Mouse (Mus musculus) kidney, embryonic 16.5 days (tissue): ENCODE data around the gene Gpr61. TPM values are rescaled to one million over a fixed set of nuclear protein-coding genes. Genes with fewer than 3 reads are reported as not detected.

Source experiments
- ATAC-seq: fragments of 200-750 bp; cut with Nextera tagmentation; 2 replicates; pipeline ENCODE4 v1.8.0; 2017; ENCODE audit warnings: moderate TSS enrichment; ENCODE audit not compliant: low FRiP score, low TSS enrichment
- H3K27ac ChIP-seq: fragments of 300-500 bp; sonication (generic); 2 replicates; pipeline ENCODE4 v1.5.1; 2014; ENCODE audit warnings: low read length
- H3K27me3 ChIP-seq: fragments of 300-500 bp; sonication (generic); 2 replicates; pipeline ENCODE4 v1.6.1; 2014; ENCODE audit warnings: low read length, control low read depth, mixed read lengths; ENCODE audit not compliant: insufficient read depth
- H3K36me3 ChIP-seq: fragments of 300-500 bp; sonication (generic); 2 replicates; pipeline ENCODE4 v1.6.1; 2014; ENCODE audit warnings: low read length, control low read depth, mixed read lengths; ENCODE audit not compliant: insufficient read depth
- H3K4me1 ChIP-seq: fragments of 300-500 bp; sonication (generic); 2 replicates; pipeline ENCODE4 v1.6.1; 2014; ENCODE audit warnings: low read length, control low read depth, mixed read lengths; ENCODE audit not compliant: insufficient read depth
- H3K4me2 ChIP-seq: fragments of 300-500 bp; sonication (generic); replicated peaks from 2 replicates; pipeline ENCODE4 v1.6.1; 2014; ENCODE audit warnings: low read depth, low read length
- H3K4me3 ChIP-seq: fragments of 300-500 bp; sonication (generic); 2 replicates; pipeline ENCODE4 v1.5.1; 2014; ENCODE audit warnings: mild to moderate bottlenecking, low read length
- H3K9ac ChIP-seq: fragments of 300-500 bp; sonication (generic); replicated peaks from 2 replicates; pipeline ENCODE4 v1.6.1; 2014; ENCODE audit warnings: low read length
- H3K9me3 ChIP-seq: fragments of 300-500 bp; sonication (generic); 2 replicates; pipeline ENCODE4 v1.6.1; 2016; ENCODE audit warnings: low read length, control low read depth
- WGBS: fragments of 180-500 bp; shearing (Covaris S2); extraction: QIAGEN DNeasy Blood & Tissue Kit; methylation state at CpG from one replicate; pipeline ENCODE4 v1.1.7; 2014; 5-methylcytosine and 5-hydroxymethylcytosine counted together
- polyA plus RNA-seq: library from polyadenylated mRNA; unstranded; fragments of >200 nt; fragmentation: Nextera tagmentation; extraction: Ambion mirVana; gene quantifications from 2 replicates; pipeline ENCODE4 v1.2.1, GENCODE M21; 2015

Gpr61 gene
- polyA plus RNA-seq, 1 experiment from 2014 or later: 0.06 TPM

GRCm38 (mm10) chr3:108195287-108195686, 40.6 kb upstream of the Gpr61 start:
- 76% methylated on average over 4 of the region's 4 CpGs for WGBS
- no peaks in the 10 kb centered on the region for H3K36me3 ChIP-seq
- peak overlapping the region; percentile 37; the same call in 1 of the 2 replicates for H3K27ac ChIP-seq

GRCm38 (mm10) chr3:108193686-108194085, 39.0 kb upstream of the Gpr61 start:
- H3K27ac ChIP-seq: no peak overlapping the region

More at GRCm38 (mm10) chr3:108195287-108195686, 40.6 kb upstream of the Gpr61 start:
- Histone ChIP-seq H3K4me2 (no peak overlapping the region), H3K27me3 (no peaks in the 10 kb centered on the region), H3K4me1 (peaks cover 36% of the 10 kb centered on the region), H3K9ac (0 out of 2 replicates have a peak overlapping the region, but pooled peaks have one; percentile 25), H3K4me3 (no peak overlapping the region), H3K9me3 (no peaks in the 10 kb centered on the region)
- ATAC-seq: no peak

GRCm38 (mm10) chr3:108189897-108190296, 35.2 kb upstream of the Gpr61 start:
- Histone ChIP-seq H3K27me3 (peaks cover 5% of the 10 kb centered on the region; the same call in 1 of the 2 replicates), H3K4me1 (peaks cover 15% of the 10 kb centered on the region), H3K27ac (no peak overlapping the region), H3K4me3 (no peak overlapping the region), H3K9me3 (no peaks in the 10 kb centered on the region), H3K9ac (no peak overlapping the region), H3K36me3 (no peaks in the 10 kb centered on the region), H3K4me2 (0 out of 2 replicates have a peak overlapping the region, but pooled peaks have one; percentile 10)
- 57% methylated on average over 5 of the region's 5 CpGs for WGBS
- ATAC-seq: no peak

More at GRCm38 (mm10) chr3:108193686-108194085, 39.0 kb upstream of the Gpr61 start:
- no peaks in the 10 kb centered on the region for H3K36me3 ChIP-seq
- 73% methylated on average over 4 of the region's 4 CpGs for WGBS
- no peak for ATAC-seq
- no peaks in the 10 kb centered on the region for H3K27me3 ChIP-seq
- no peak overlapping the region for H3K4me2 ChIP-seq
- H3K9ac ChIP-seq: no peak overlapping the region
- H3K9me3 ChIP-seq: no peaks in the 10 kb centered on the region
- H3K4me3 ChIP-seq: no peak overlapping the region
- H3K4me1 ChIP-seq: peaks cover 35% of the 10 kb centered on the region

GRCm38 (mm10) chr3:108188716-108189490, 34.2 kb upstream of the Gpr61 start:
- no peaks in the 10 kb centered on the region for H3K9me3 ChIP-seq
- H3K27ac ChIP-seq: no peak overlapping the region
- peaks cover 5% of the 10 kb centered on the region; the same call in 1 of the 2 replicates for H3K27me3 ChIP-seq
- peaks cover 14% of the 10 kb centered on the region for H3K4me1 ChIP-seq
- no peak overlapping the region for H3K9ac ChIP-seq
- 60% methylated on average over 9 of the region's 9 CpGs for WGBS
- H3K4me3 ChIP-seq: no peak overlapping the region
- H3K36me3 ChIP-seq: no peaks in the 10 kb centered on the region
- no peak overlapping the region for H3K4me2 ChIP-seq
- ATAC-seq: no peak

GRCm38 (mm10) chr3:108187111-108187795, 32.6 kb upstream of the Gpr61 start:
- peak; percentile 27; the same call in 1 of the 2 replicates for ATAC-seq
- Histone ChIP-seq H3K9ac (no peak overlapping the region; the same call in 1 of the 2 replicates), H3K36me3 (no peaks in the 10 kb centered on the region), H3K27ac (no peak overlapping the region), H3K4me3 (peak overlapping the region; percentile 73), H3K27me3 (peaks cover 5% of the 10 kb centered on the region; the same call in 1 of the 2 replicates), H3K9me3 (no peaks in the 10 kb centered on the region), H3K4me1 (peaks cover 14% of the 10 kb centered on the region), H3K4me2 (peak overlapping the region; percentile 93)
- 58% methylated on average over 20 of the region's 20 CpGs for WGBS

- peak; percentile 80 for ATAC-seq
- no peaks in the 10 kb centered on the region for H3K9me3 ChIP-seq
- WGBS: 1% methylated on average over 68 of the region's 100 CpGs
- no peaks in the 10 kb centered on the region for H3K36me3 ChIP-seq
- peak within 1 kb of the TSS; percentile 82 for H3K9ac ChIP-seq
- peaks cover 5% of the 10 kb centered on the region; the same call in 1 of the 2 replicates for H3K27me3 ChIP-seq
- 0 out of 2 replicates have a peak within 1 kb of the TSS, but pooled peaks have one; percentile 10 for H3K27ac ChIP-seq
- H3K4me2 ChIP-seq: peak within 1 kb of the TSS; percentile 93
- peak within 1 kb of the TSS; percentile 73 for H3K4me3 ChIP-seq
- H3K4me1 ChIP-seq: peaks cover 14% of the 10 kb centered on the region
Observed at GRCm38 (mm10) chr3:108186098-108187047, 31.7 kb upstream of the Gpr61 start, which contains the start of gene Amigo1. Gene Amigo1 (plus strand): TSS chr3:108186335.

- H3K27me3 ChIP-seq: peaks cover 5% of the 10 kb centered on the region; the same call in 1 of the 2 replicates
- 2% methylated on average over 16 of the region's 16 CpGs for WGBS
- no peaks in the 10 kb centered on the region for H3K9me3 ChIP-seq
- peak overlapping the region; percentile 82 for H3K9ac ChIP-seq
- H3K4me2 ChIP-seq: peak overlapping the region; percentile 93
- H3K4me3 ChIP-seq: peak overlapping the region; percentile 73
- no peaks in the 10 kb centered on the region for H3K36me3 ChIP-seq
- peaks cover 14% of the 10 kb centered on the region for H3K4me1 ChIP-seq
- no peak; the same call in 1 of the 2 replicates for ATAC-seq
- H3K27ac ChIP-seq: no peak overlapping the region
Observed at GRCm38 (mm10) chr3:108185460-108186097, 30.9 kb upstream of the Gpr61 start.

- Histone ChIP-seq H3K9me3 (no peaks in the 10 kb centered on the region), H3K27me3 (peaks cover 5% of the 10 kb centered on the region; the same call in 1 of the 2 replicates), H3K4me1 (peaks cover 11% of the 10 kb centered on the region), H3K9ac (no peak overlapping the region), H3K4me3 (no peak overlapping the region), H3K36me3 (no peaks in the 10 kb centered on the region), H3K4me2 (no peak overlapping the region), H3K27ac (no peak overlapping the region)
- WGBS: 43% methylated on average over 3 of the region's 3 CpGs
- ATAC-seq: no peak
Observed at GRCm38 (mm10) chr3:108184742-108185141, 30.1 kb upstream of the Gpr61 start.
